Mouse (Mus musculus) MEL (cell line): Measurements from ENCODE around the gene Mst1. TPM values are rescaled to one million over a fixed set of nuclear protein-coding genes. Genes with fewer than 3 reads are reported as not detected.

Experiments used
- DNase-seq: peaks from one replicate; pipeline ENCODE4 v3.0.0; 2011; ENCODE audit warnings: low read depth, low spot score
- H3K27ac ChIP-seq: 2 replicates; pipeline ENCODE4 v1.5.1; 2012; ENCODE audit warnings: low read depth, mild to moderate bottlenecking, control low read depth, low read length, moderate library complexity; ENCODE audit not compliant: control insufficient read depth
- H3K27me3 ChIP-seq, 2 experiments: fragments of 150-350 bp in 1 of 2; sonication (generic) in 1 of 2; 2 replicates each; pipeline ENCODE4 v1.6.1; 2012; ENCODE audit warnings: low read length in 2 of 2, mild to moderate bottlenecking in 2 of 2, improper control_type of control experiment in 1 of 2, moderate library complexity in 1 of 2; ENCODE audit not compliant: insufficient read depth in 2 of 2, control insufficient read depth in 1 of 2
- H3K36me3 ChIP-seq, 2 experiments: 2 replicates each; pipeline ENCODE4 v1.6.1; 2012 to 2014; ENCODE audit warnings: low read length in 2 of 2, improper control_type of control experiment in 1 of 2, inconsistent platforms in 1 of 2, mild to moderate bottlenecking in 1 of 2; ENCODE audit not compliant: insufficient read depth in 2 of 2, control insufficient read depth in 1 of 2
- H3K4me1 ChIP-seq, 2 experiments: fragments of 150-350 bp in 1 of 2; sonication (generic) in 1 of 2; 2 replicates each; pipeline ENCODE4 v1.6.1; 2012; ENCODE audit warnings: low read length in 2 of 2, improper control_type of control experiment in 1 of 2, mild to moderate bottlenecking in 1 of 2; ENCODE audit not compliant: insufficient read depth in 2 of 2, control insufficient read depth in 1 of 2
- H3K4me3 ChIP-seq, 2 experiments: fragments of 150-350 bp in 1 of 2; sonication (generic) in 1 of 2; 2 replicates each; pipeline ENCODE4 v1.5.1; 2012; ENCODE audit warnings: low read depth in 2 of 2, low read length in 2 of 2, mild to moderate bottlenecking in 2 of 2, moderate library complexity in 2 of 2, control low read depth in 1 of 2, improper control_type of control experiment in 1 of 2; ENCODE audit not compliant: control insufficient read depth in 1 of 2, insufficient read depth in 1 of 2
- H3K79me2 ChIP-seq: 2 replicates; pipeline ENCODE4 v1.6.1; 2012; ENCODE audit warnings: mild to moderate bottlenecking, low read length, moderate library complexity; ENCODE audit not compliant: control insufficient read depth, poor library complexity, insufficient read depth
- H3K9ac ChIP-seq: 2 replicates; pipeline ENCODE4 v1.6.1; 2012; ENCODE audit warnings: low read depth, mild to moderate bottlenecking, control low read depth, low read length, moderate library complexity; ENCODE audit not compliant: control insufficient read depth, poor library complexity, severe bottlenecking
- H3K9me3 ChIP-seq: fragments of 150-350 bp; sonication (generic); replicated peaks from 2 replicates; pipeline ENCODE4 v1.6.1; 2012; ENCODE audit warnings: mild to moderate bottlenecking, low read length, improper control_type of control experiment, moderate library complexity; ENCODE audit not compliant: insufficient read depth
- BHLHE40 ChIP-seq: IDR thresholded peaks from 2 replicates; pipeline ENCODE4 v1.6.1; 2012; ENCODE audit warnings: low read depth, mild to moderate bottlenecking, inconsistent platforms, low read length, improper control_type of control experiment, borderline replicate concordance
- CHD1 ChIP-seq: IDR thresholded peaks from 2 replicates; pipeline ENCODE4 v1.6.1; 2012; ENCODE audit warnings: low read depth, mild to moderate bottlenecking, inconsistent platforms, low read length, improper control_type of control experiment
- CTCF ChIP-seq, 3 experiments: IDR thresholded peaks in 2 of 3; conservative IDR thresholded peaks in 1 of 3; 2 replicates each; pipeline ENCODE4 v1.5.1; 2011 to 2012; ENCODE audit warnings: low read length in 3 of 3, low read depth in 2 of 3, mild to moderate bottlenecking in 2 of 3, improper control_type of control experiment in 1 of 3, inconsistent platforms in 1 of 3, mixed read lengths in 1 of 3, moderate library complexity in 1 of 3; ENCODE audit not compliant: control insufficient read depth in 1 of 3, insufficient read depth in 1 of 3, poor library complexity in 1 of 3, severe bottlenecking in 1 of 3
- E2F4 ChIP-seq: IDR thresholded peaks from 2 replicates; pipeline ENCODE4 v1.6.1; 2011; ENCODE audit warnings: low read depth, low read length, improper control_type of control experiment, borderline replicate concordance
- KAT2A ChIP-seq: conservative IDR thresholded peaks from 2 replicates; pipeline ENCODE4 v1.6.1; 2012; ENCODE audit warnings: low read depth, low read length, improper control_type of control experiment, inconsistent platforms
- MAFK ChIP-seq: IDR thresholded peaks from 2 replicates; pipeline ENCODE4 v1.6.1; 2011; ENCODE audit warnings: low read depth, mild to moderate bottlenecking, low read length, improper control_type of control experiment, borderline replicate concordance
- MYB ChIP-seq: IDR thresholded peaks from 2 replicates; pipeline ENCODE4 v1.6.1; 2011; ENCODE audit warnings: mild to moderate bottlenecking, low read depth, low read length, improper control_type of control experiment
- MYC ChIP-seq: IDR thresholded peaks from 2 replicates; pipeline ENCODE4 v1.6.1; 2011; ENCODE audit warnings: low read depth, mild to moderate bottlenecking, low read length, improper control_type of control experiment, moderate library complexity
- NRF1 ChIP-seq: IDR thresholded peaks from 2 replicates; pipeline ENCODE4 v1.6.1; 2014; ENCODE audit warnings: low read depth, mild to moderate bottlenecking, inconsistent platforms, low read length, improper control_type of control experiment, moderate library complexity; ENCODE audit not compliant: poor library complexity, insufficient read depth, severe bottlenecking
- POLR2A ChIP-seq, 2 experiments: IDR thresholded peaks; 2 replicates each; pipeline ENCODE4 v1.6.1; 2011 to 2012; ENCODE audit warnings: low read length in 2 of 2, mild to moderate bottlenecking in 2 of 2, control low read depth in 1 of 2, improper control_type of control experiment in 1 of 2, low read depth in 1 of 2, moderate library complexity in 1 of 2; ENCODE audit not compliant: control insufficient read depth in 1 of 2, insufficient read depth in 1 of 2, poor library complexity in 1 of 2
- POLR2AphosphoS2 ChIP-seq: IDR thresholded peaks from 2 replicates; pipeline ENCODE4 v1.6.1; 2011; ENCODE audit warnings: low read length, improper control_type of control experiment
- RAD21 ChIP-seq: IDR thresholded peaks from 2 replicates; pipeline ENCODE4 v1.6.1; 2011; ENCODE audit warnings: mild to moderate bottlenecking, low read depth, low read length, improper control_type of control experiment
- RCOR1 ChIP-seq: IDR thresholded peaks from 2 replicates; pipeline ENCODE4 v1.6.1; 2012; ENCODE audit warnings: low read depth, mild to moderate bottlenecking, inconsistent platforms, low read length, improper control_type of control experiment
- SIN3A ChIP-seq: IDR thresholded peaks from 2 replicates; pipeline ENCODE4 v1.6.1; 2012; ENCODE audit warnings: low read length, improper control_type of control experiment, inconsistent platforms
- SMC3 ChIP-seq: IDR thresholded peaks from 2 replicates; pipeline ENCODE4 v1.6.1; 2011; ENCODE audit warnings: low read depth, low read length, improper control_type of control experiment
- TAL1 ChIP-seq: IDR thresholded peaks from 2 replicates; pipeline ENCODE4 v1.6.1; 2012; ENCODE audit warnings: mild to moderate bottlenecking, inconsistent platforms, low read length, moderate library complexity, mixed read lengths
- TBP ChIP-seq: IDR thresholded peaks from 2 replicates; pipeline ENCODE4 v1.8.0; 2011; ENCODE audit warnings: low read depth, low read length, improper control_type of control experiment
- TCF12 ChIP-seq: IDR thresholded peaks from 2 replicates; pipeline ENCODE4 v1.6.1; 2014; ENCODE audit warnings: low read depth, mild to moderate bottlenecking, inconsistent platforms, low read length, improper control_type of control experiment, moderate library complexity
- UBTF ChIP-seq: IDR thresholded peaks from 2 replicates; pipeline ENCODE4 v1.6.1; 2012; ENCODE audit warnings: low read depth, mild to moderate bottlenecking, inconsistent platforms, low read length, improper control_type of control experiment, moderate library complexity, borderline replicate concordance; ENCODE audit not compliant: insufficient read depth
- USF2 ChIP-seq, 2 experiments: IDR thresholded peaks; 2 replicates each; pipeline ENCODE4 v1.6.1; 2011 to 2012; ENCODE audit warnings: improper control_type of control experiment in 2 of 2, low read length in 2 of 2, borderline replicate concordance in 1 of 2, inconsistent platforms in 1 of 2, low read depth in 1 of 2, mild to moderate bottlenecking in 1 of 2; ENCODE audit not compliant: insufficient read depth in 1 of 2
- ZC3H11A ChIP-seq: IDR thresholded peaks from 2 replicates; pipeline ENCODE4 v1.6.1; 2012; ENCODE audit warnings: low read depth, mild to moderate bottlenecking, inconsistent platforms, low read length, improper control_type of control experiment
- ZKSCAN1 ChIP-seq: IDR thresholded peaks from 2 replicates; pipeline ENCODE4 v1.6.1; 2012; ENCODE audit warnings: low read depth, mild to moderate bottlenecking, inconsistent platforms, low read length, improper control_type of control experiment, moderate library complexity
- polyA plus RNA-seq, 2 experiments: library from polyadenylated mRNA; stranded (reverse) in 1 of 2; unstranded in 1 of 2; fragments of >175 nt in 1 of 2; fragments of >200 nt in 1 of 2; gene quantifications; 2 replicates each; pipeline versions ENCODE4 v1.2.1 to v1.2.4; 2012; ENCODE audit warnings: low replicate concordance in 2 of 2, low read depth in 1 of 2; ENCODE audit not compliant: insufficient read length in 2 of 2, insufficient read depth in 1 of 2, missing spikeins in 1 of 2
- total RNA-seq: library from RNA; depleted of rRNA; stranded (reverse); fragments of 300-350 nt; gene quantifications from 2 replicates; pipeline ENCODE4 v1.2.3, GENCODE M21; 2012

Gene Mst1
- total and polyA plus RNA-seq, 3 experiments = 1.6 to 10.0 TPM; not detected in 1

- no peak overlapping the region for H3K27ac ChIP-seq
- DNase-seq = peak; percentile 70
- no peaks in the 10 kb centered on the region for H3K9me3 ChIP-seq
- TF ChIP-seq CTCF (IDR thresholded peaks at IDR 0.05 in 2 of 3, conservative IDR thresholded peaks at IDR 0.05 in 1 of 3; ENCODE audit: control insufficient read depth in 1 of 3, insufficient read depth in 1 of 3, low read depth in 2 of 3, low read length in 3 of 3, poor library complexity in 1 of 3, severe bottlenecking in 1 of 3) = peak; percentile 80 to 84 (median 80)
- no peak for TF ChIP-seq MYB
- TF ChIP-seq ZC3H11A = peak; percentile 59
- no peak for TF ChIP-seq NRF1
- no peak for TF ChIP-seq TBP
- TF ChIP-seq RAD21 = peak; percentile 73
- TF ChIP-seq MYC = no peak
- no peak for TF ChIP-seq E2F4
- TF ChIP-seq CHD1 = no peak
- no peak for TF ChIP-seq MAFK
- TF ChIP-seq POLR2AphosphoS2 = no peak
- no peak for TF ChIP-seq KAT2A
- no peak for TF ChIP-seq RCOR1
- TF ChIP-seq POLR2A (IDR thresholded peaks at IDR 0.05; ENCODE audit: control insufficient read depth in 1 of 2, insufficient read depth in 1 of 2, low read depth in 1 of 2, low read length in 2 of 2, poor library complexity in 1 of 2) = no peak
- TF ChIP-seq SMC3 = peak; percentile 81
- no peak for TF ChIP-seq USF2 (IDR thresholded peaks at IDR 0.05; ENCODE audit: borderline replicate concordance in 1 of 2, insufficient read depth in 1 of 2, low read depth in 1 of 2, low read length in 2 of 2)
- no peak for TF ChIP-seq TCF12
- TF ChIP-seq TAL1 = no peak
- TF ChIP-seq UBTF = no peak
- no peak for TF ChIP-seq SIN3A
- no peaks in the 10 kb centered on the region for H3K4me1 ChIP-seq
- H3K36me3 ChIP-seq = no peaks in the 10 kb centered on the region; a peak in 1 of 4 replicates
- no peaks in the 10 kb centered on the region for H3K79me2 ChIP-seq
- no peak overlapping the region for H3K9ac ChIP-seq
- no peaks in the 10 kb centered on the region for H3K27me3 ChIP-seq
- no peak overlapping the region for H3K4me3 ChIP-seq
Measured at GRCm38 (mm10) chr9:108065491-108066011, 14.7 kb upstream of the Mst1 start.

GRCm38 (mm10) chr9:108067199-108067598, 13.0 kb upstream of the Mst1 start:
- peak in 2 of 3 experiments; percentile 16 to 26; a peak in 3 of 6 replicates for TF ChIP-seq CTCF (IDR thresholded peaks at IDR 0.05 in 2 of 3, conservative IDR thresholded peaks at IDR 0.05 in 1 of 3; ENCODE audit: control insufficient read depth in 1 of 3, insufficient read depth in 1 of 3, low read depth in 2 of 3, low read length in 3 of 3, poor library complexity in 1 of 3, severe bottlenecking in 1 of 3)
- TF ChIP-seq BHLHE40 = no peak
- peak; percentile 0; the same call in 1 of the 2 replicates for TF ChIP-seq RAD21
- TF ChIP-seq ZKSCAN1 = no peak
- TF ChIP-seq SMC3 = 0 out of 2 replicates have a peak, but pooled peaks have one; percentile 12
- no peaks in the 10 kb centered on the region for H3K27me3 ChIP-seq
- H3K4me3 ChIP-seq = no peak overlapping the region
- H3K9ac ChIP-seq = no peak overlapping the region
- H3K9me3 ChIP-seq = no peaks in the 10 kb centered on the region
- no peaks in the 10 kb centered on the region for H3K79me2 ChIP-seq
- no peak for DNase-seq
- H3K36me3 ChIP-seq = no peaks in the 10 kb centered on the region; a peak in 1 of 4 replicates
- H3K4me1 ChIP-seq = no peaks in the 10 kb centered on the region
- no peak overlapping the region for H3K27ac ChIP-seq
